Mouse (Mus musculus) lung, adult 2 months (tissue): ENCODE measurements around the gene Oaf. TPM values are rescaled to one million over a fixed set of nuclear protein-coding genes. Genes with fewer than 3 reads are reported as not detected.

Source experiments
- DNase-seq: peaks from one replicate; pipeline ENCODE4 v3.0.0; 2022
- H3K4me1 ChIP-seq: fragments of 200-500 bp; 2 replicates; pipeline ENCODE4 v1.6.1; 2011; ENCODE audit warnings: low read length; ENCODE audit not compliant: control insufficient read depth, insufficient read depth
- H3K4me3 ChIP-seq: fragments of 200-500 bp; replicated peaks from 2 replicates; pipeline ENCODE3; 2011; ENCODE audit warnings: low read depth, mild to moderate bottlenecking, control low read depth, low read length; ENCODE audit errors: extremely low read depth
- CTCF ChIP-seq: fragments of 200-500 bp; IDR thresholded peaks from 2 replicates; pipeline ENCODE4 v1.5.1; 2011; ENCODE audit warnings: mild to moderate bottlenecking, low read length, control low read depth; ENCODE audit not compliant: insufficient read depth
- POLR2A ChIP-seq: fragments of 200-500 bp; IDR thresholded peaks from 2 replicates; pipeline ENCODE4 v1.6.1; 2011; ENCODE audit warnings: low read depth, mild to moderate bottlenecking, control low read depth, low read length, borderline replicate concordance; ENCODE audit errors: extremely low read depth
- whole genome bisulfite sequencing: fragments of 180-500 bp; shearing (Covaris S2); methylation state at CpG from one replicate; pipeline ENCODE4 v1.1.7; 2018; 5-methylcytosine and 5-hydroxymethylcytosine counted together
- polyA plus RNA-seq: library from polyadenylated mRNA; depleted of rRNA; stranded (reverse); fragments of >200 nt; gene quantifications from 2 replicates; pipeline ENCODE4 v1.2.3, GENCODE M21; 2012

Gene Oaf
- polyA plus RNA-seq, 1 experiment: 10.1 TPM

GRCm38 (mm10) chr9:43265194-43265593 is 25.5 kb upstream of the Oaf start:
- no peak overlapping the region for H3K4me3 ChIP-seq
- H3K4me1 ChIP-seq: no peaks in the 10 kb centered on the region; the same call in 1 of the 2 replicates
- TF ChIP-seq CTCF: no peak
- TF ChIP-seq POLR2A: no peak
- DNase-seq: no peak
- WGBS: 70% methylated on average over 9 of the region's 9 CpGs

GRCm38 (mm10) chr9:43263946-43264451 is 24.3 kb upstream of the Oaf start:
- WGBS: 46% methylated on average over 11 of the region's 11 CpGs
- no peak overlapping the region for H3K4me3 ChIP-seq
- DNase-seq: no peak

GRCm38 (mm10) chr9:43262811-43263550 is 23.3 kb upstream of the Oaf start:
- 70% methylated on average over 9 of the region's 9 CpGs for WGBS
- H3K4me1 ChIP-seq: no peaks in the 10 kb centered on the region; the same call in 1 of the 2 replicates
- H3K4me3 ChIP-seq: no peak overlapping the region
- TF ChIP-seq CTCF (no peak), POLR2A (no peak)
- no peak for DNase-seq

More at GRCm38 (mm10) chr9:43263946-43264451, 24.3 kb upstream of the Oaf start:
- no peak for TF ChIP-seq CTCF
- no peak for TF ChIP-seq POLR2A
- H3K4me1 ChIP-seq: no peaks in the 10 kb centered on the region; the same call in 1 of the 2 replicates

GRCm38 (mm10) chr9:43262390-43262789 is 22.7 kb upstream of the Oaf start:
- Histone ChIP-seq H3K4me3 (no peak overlapping the region), H3K4me1 (no peaks in the 10 kb centered on the region; the same call in 1 of the 2 replicates)
- TF ChIP-seq CTCF (no peak), POLR2A (no peak)
- 66% methylated on average over 4 of the region's 4 CpGs for WGBS
- no peak for DNase-seq

- 56% methylated on average over 2 of the region's 2 CpGs for WGBS
- no peaks in the 10 kb centered on the region; the same call in 1 of the 2 replicates for H3K4me1 ChIP-seq
- TF ChIP-seq POLR2A: no peak
- TF ChIP-seq CTCF: no peak
- no peak for DNase-seq
- H3K4me3 ChIP-seq: no peak overlapping the region
Observed at GRCm38 (mm10) chr9:43261941-43262340, 22.2 kb upstream of the Oaf start.

GRCm38 (mm10) chr9:43261124-43261907 is 21.6 kb upstream of the Oaf start:
- no peak overlapping the region for H3K4me3 ChIP-seq
- TF ChIP-seq CTCF (no peak), POLR2A (no peak)
- no peaks in the 10 kb centered on the region; the same call in 1 of the 2 replicates for H3K4me1 ChIP-seq
- WGBS: 62% methylated on average over 4 of the region's 4 CpGs
- no peak for DNase-seq

GRCm38 (mm10) chr9:43260661-43261060 is 20.9 kb upstream of the Oaf start:
- 72% methylated on average over 7 of the region's 7 CpGs for WGBS
- Histone ChIP-seq H3K4me3 (no peak overlapping the region), H3K4me1 (no peaks in the 10 kb centered on the region; the same call in 1 of the 2 replicates)
- DNase-seq: no peak
- TF ChIP-seq POLR2A (no peak), CTCF (no peak)

GRCm38 (mm10) chr9:43253271-43253681 is 13.6 kb upstream of the Oaf start:
- TF ChIP-seq CTCF (no peak), POLR2A (no peak)
- DNase-seq: no peak
- Histone ChIP-seq H3K4me1 (no peaks in the 10 kb centered on the region), H3K4me3 (no peak overlapping the region)
- 50% methylated on average over 5 of the region's 5 CpGs for WGBS

- 71% methylated on average over 3 of the region's 3 CpGs for WGBS
- H3K4me1 ChIP-seq: no peaks in the 10 kb centered on the region
- TF ChIP-seq POLR2A (no peak), CTCF (no peak)
- H3K4me3 ChIP-seq: no peak overlapping the region
- DNase-seq: no peak
Observed at GRCm38 (mm10) chr9:43252790-43253189, 13.1 kb upstream of the Oaf start.
